Mouse (Mus musculus) forebrain, embryonic 11.5 days (tissue): ENCODE data around the gene Madd. TPM values are rescaled to one million over a fixed set of nuclear protein-coding genes. Genes with fewer than 3 reads are reported as not detected.

ENCODE experiments used
- ATAC-seq: fragments of 200-750 bp; cut with Nextera tagmentation; replicated peaks from 2 replicates; pipeline ENCODE4 v1.8.0; 2017; ENCODE audit warnings: moderate TSS enrichment; ENCODE audit not compliant: low FRiP score
- DNase-seq: peaks from one replicate; pipeline ENCODE4 v3.0.0-alpha.2; 2017; ENCODE audit warnings: low spot score
- H3K27ac ChIP-seq: fragments of 300-500 bp; sonication (generic); 2 replicates; pipeline ENCODE4 v1.5.1; 2014; ENCODE audit warnings: low read depth, low read length
- H3K27me3 ChIP-seq: fragments of 300-500 bp; sonication (generic); 2 replicates; pipeline ENCODE4 v1.6.1; 2014; ENCODE audit warnings: mild to moderate bottlenecking, low read length, mixed read lengths; ENCODE audit not compliant: control insufficient read depth, insufficient read depth
- H3K36me3 ChIP-seq: fragments of 300-500 bp; sonication (generic); 2 replicates; pipeline ENCODE4 v1.6.1; 2014; ENCODE audit warnings: mild to moderate bottlenecking, low read length, moderate library complexity, mixed read lengths; ENCODE audit not compliant: control insufficient read depth, insufficient read depth
- H3K4me1 ChIP-seq: fragments of 300-500 bp; sonication (generic); replicated peaks from 2 replicates; pipeline ENCODE4 v1.6.1; 2014; ENCODE audit warnings: low read length, mixed read lengths; ENCODE audit not compliant: control insufficient read depth, insufficient read depth
- H3K4me2 ChIP-seq: fragments of 300-500 bp; sonication (generic); 2 replicates; pipeline ENCODE4 v1.6.1; 2014; ENCODE audit warnings: low read depth, mild to moderate bottlenecking, low read length, moderate library complexity, mixed read lengths; ENCODE audit not compliant: severe bottlenecking
- H3K4me3 ChIP-seq: fragments of 300-500 bp; sonication (generic); 2 replicates; pipeline ENCODE4 v1.5.1; 2014; ENCODE audit warnings: low read depth, low read length
- H3K9ac ChIP-seq: fragments of 300-500 bp; sonication (generic); 2 replicates; pipeline ENCODE4 v1.6.1; 2014; ENCODE audit warnings: low read length
- H3K9me3 ChIP-seq: fragments of 300-500 bp; sonication (generic); 2 replicates; pipeline ENCODE4 v1.6.1; 2016; ENCODE audit warnings: low read length, mixed read lengths; ENCODE audit not compliant: control insufficient read depth
- WGBS: fragments of 180-500 bp; shearing (Covaris S2); extraction: QIAGEN DNeasy Blood & Tissue Kit; methylation state at CpG from one replicate; pipeline ENCODE4 v1.1.7; 2014; 5-methylcytosine and 5-hydroxymethylcytosine counted together
- polyA plus RNA-seq: library from polyadenylated mRNA; unstranded; fragments of >200 nt; fragmentation: Nextera tagmentation; extraction: Ambion mirVana; gene quantifications from 2 replicates; pipeline ENCODE4 v1.2.1, GENCODE M21; 2014

The Madd gene
- polyA plus RNA-seq, 1 experiment from 2014 or later, result 26.9 TPM

GRCm38 (mm10) chr2:91090208-91090607 is 93.4 kb downstream of the Madd start:
- Histone ChIP-seq H3K4me3 (no peak overlapping the region), H3K4me2 (no peak overlapping the region), H3K27me3 (no peaks in the 10 kb centered on the region), H3K9ac (no peak overlapping the region), H3K9me3 (no peaks in the 10 kb centered on the region), H3K4me1 (0 out of 2 replicates have a peak, but pooled peaks cover 1% of the 10 kb centered on the region), H3K27ac (no peak overlapping the region), H3K36me3 (no peaks in the 10 kb centered on the region)
- ATAC-seq (no peak), DNase-seq (no peak)
- 86% methylated on average over 6 of the region's 6 CpGs for WGBS

GRCm38 (mm10) chr2:91088987-91089386 is 94.7 kb downstream of the Madd start:
- H3K27me3 ChIP-seq, result no peaks in the 10 kb centered on the region
- no peak overlapping the region for H3K9ac ChIP-seq
- ATAC-seq, result no peak
- no peaks in the 10 kb centered on the region for H3K36me3 ChIP-seq
- WGBS, result 82% methylated on average over 9 of the region's 9 CpGs
- no peak overlapping the region for H3K4me3 ChIP-seq
- no peaks in the 10 kb centered on the region for H3K9me3 ChIP-seq
- H3K4me2 ChIP-seq, result no peak overlapping the region
- 0 out of 2 replicates have a peak, but pooled peaks cover 1% of the 10 kb centered on the region for H3K4me1 ChIP-seq
- no peak overlapping the region for H3K27ac ChIP-seq
- no peak for DNase-seq

GRCm38 (mm10) chr2:91087453-91087852 is 96.2 kb downstream of the Madd start:
- H3K4me3 ChIP-seq, result no peak overlapping the region
- no peaks in the 10 kb centered on the region for H3K36me3 ChIP-seq
- WGBS, result 90% methylated on average over 9 of the region's 9 CpGs
- H3K27me3 ChIP-seq, result no peaks in the 10 kb centered on the region
- H3K9me3 ChIP-seq, result no peaks in the 10 kb centered on the region
- no peak for ATAC-seq
- no peak overlapping the region for H3K4me2 ChIP-seq
- H3K9ac ChIP-seq, result no peak overlapping the region
- no peak overlapping the region for H3K27ac ChIP-seq
- 0 out of 2 replicates have a peak, but pooled peaks cover 1% of the 10 kb centered on the region for H3K4me1 ChIP-seq
- DNase-seq, result no peak

Other genes with a start within 250 kb of the Madd start
- gene Celf1, start 243.5 kb downstream of the Madd start, polyA plus RNA-seq, result 119 TPM in 2 replicates
- gene Rapsn, start 148.2 kb downstream of the Madd start, polyA plus RNA-seq, result 3.1 and 5.0 TPM in 2 replicates
- gene Psmc3, start 129.8 kb downstream of the Madd start, polyA plus RNA-seq, result 354 and 371 TPM in 2 replicates
- 23.3 and 23.6 TPM in 2 replicates for gene Slc39a13, start 113.4 kb downstream of the Madd start, polyA plus RNA-seq
- 2.2 and 4.9 TPM in 2 replicates for gene Spi1, start 101.4 kb downstream of the Madd start, polyA plus RNA-seq
- gene Mybpc3, start 65.7 kb downstream of the Madd start, polyA plus RNA-seq, result not detected in 2 replicates
- gene Nr1h3, start 19.0 kb upstream of the Madd start, polyA plus RNA-seq, result 1.6 and 2.0 TPM in 2 replicates
- gene Acp2, start 19.0 kb upstream of the Madd start, polyA plus RNA-seq, result 28.7 and 36.7 TPM in 2 replicates
- 9.9 and 10.8 TPM in 2 replicates for gene Ddb2, start 53.1 kb upstream of the Madd start, polyA plus RNA-seq
- 28.9 and 34.8 TPM in 2 replicates for gene Pacsin3, start 72.1 kb upstream of the Madd start, polyA plus RNA-seq
- gene Arfgap2, start 81.1 kb upstream of the Madd start, polyA plus RNA-seq, result 84.0 and 89.1 TPM in 2 replicates